Mouse (Mus musculus): ENCODE results near the gene Arid4b. TPM values are rescaled to one million over a fixed set of nuclear protein-coding genes. Genes with fewer than 3 reads are reported as not detected.
A peak's percentile ranks its signal among the peaks of the same experiment; 100 is the strongest.
"Not testable (repeated sequence)": the region's sequence is repeated elsewhere in the genome, so short reads cannot be mapped to it uniquely, and the experiment has no call there.

Gene Arid4b
- polyA plus RNA-seq, 1 experiment from 2014 or later: 48.4 TPM

DNA sequence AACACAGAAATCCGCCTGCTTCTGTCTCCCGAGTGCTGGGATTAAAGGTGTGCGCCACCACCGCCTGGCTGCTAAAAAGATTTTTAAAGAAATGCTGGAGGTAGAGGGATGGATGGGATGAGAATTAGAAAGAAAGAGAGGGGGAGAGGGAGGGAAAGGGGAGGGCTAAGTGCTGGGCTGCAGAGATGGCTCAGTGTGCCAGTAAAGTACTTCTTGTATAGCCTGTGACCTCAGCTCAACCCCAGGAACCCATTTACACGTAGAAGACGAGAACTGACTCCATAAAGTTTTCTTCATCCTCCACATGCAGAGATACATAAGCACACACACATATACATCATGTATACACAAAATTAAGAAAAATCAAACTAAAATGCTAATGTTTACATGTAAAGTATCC, 37.5 kb upstream of the Arid4b start:
- no peak for TF ChIP-seq CTCF (IDR thresholded peaks at IDR 0.05; ENCODE audit: low read depth)
- no peak overlapping the region for H3K27ac ChIP-seq
- H3K9me3 ChIP-seq (replicated peaks; ENCODE audit: low read length): no peaks in the 10 kb centered on the region
- H3K4me2 ChIP-seq (ENCODE audit: low read length): no peak overlapping the region
- H3K36me3 ChIP-seq (ENCODE audit: insufficient read depth, low read length): peaks cover 5% of the 10 kb centered on the region
- no peaks in the 10 kb centered on the region for H3K4me1 ChIP-seq (replicated peaks; ENCODE audit: insufficient read depth, low read length)
- H3K27me3 ChIP-seq (ENCODE audit: insufficient read depth, low read length): no peaks in the 10 kb centered on the region
- ATAC-seq (replicated peaks; ENCODE audit: low FRiP score, low read depth): no peak
- no peak overlapping the region for H3K4me3 ChIP-seq (replicated peaks; ENCODE audit: low read depth, low read length)
- no peak overlapping the region for H3K9ac ChIP-seq (ENCODE audit: low read depth, low read length)
- no peak for DNase-seq (ENCODE audit: low spot score)
- 88% methylated on average over 6 of the region's 6 CpGs for WGBS

DNA sequence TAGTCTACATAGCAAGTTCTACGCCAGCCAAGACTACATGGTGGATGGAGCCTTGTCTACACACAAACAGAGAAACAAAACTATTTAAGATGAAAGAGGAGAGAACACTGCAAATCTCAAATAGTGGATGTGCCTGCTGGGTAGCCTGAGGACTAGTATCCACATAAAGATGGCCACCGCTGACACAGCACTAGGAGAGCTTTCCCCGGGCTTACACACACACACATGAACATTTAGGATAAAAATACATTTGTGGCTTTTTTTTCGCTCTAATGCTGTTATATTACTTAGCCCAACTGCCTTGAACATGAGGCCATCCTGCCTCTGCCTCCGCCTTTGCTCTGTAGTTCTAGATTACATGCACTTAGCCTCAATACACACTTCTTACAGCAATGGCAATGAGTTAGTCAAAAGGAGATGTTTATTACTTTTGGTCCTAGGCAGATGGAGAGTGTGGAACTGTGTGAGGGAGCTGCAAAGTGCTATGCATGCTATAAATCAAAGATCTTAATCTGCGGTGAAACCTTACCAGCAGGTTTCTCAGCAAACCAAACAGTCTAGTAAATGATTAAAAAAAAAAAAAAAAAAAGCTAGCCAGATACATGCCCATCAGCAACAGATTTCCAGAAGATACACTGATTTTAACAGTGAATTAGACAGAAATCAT, 36.7 kb upstream of the Arid4b start:
- Histone ChIP-seq H3K9me3 (replicated peaks; ENCODE audit: low read length) (no peaks in the 10 kb centered on the region), H3K4me1 (replicated peaks; ENCODE audit: insufficient read depth, low read length) (no peaks in the 10 kb centered on the region), H3K4me2 (ENCODE audit: low read length) (no peak overlapping the region), H3K4me3 (replicated peaks; ENCODE audit: low read depth, low read length) (no peak overlapping the region), H3K9ac (ENCODE audit: low read depth, low read length) (no peak overlapping the region), H3K36me3 (ENCODE audit: insufficient read depth, low read length) (peaks cover 5% of the 10 kb centered on the region), H3K27me3 (ENCODE audit: insufficient read depth, low read length) (no peaks in the 10 kb centered on the region), H3K27ac (no peak overlapping the region)
- WGBS: 80% methylated on average over 6 of the region's 6 CpGs
- no peak for TF ChIP-seq CTCF (IDR thresholded peaks at IDR 0.05; ENCODE audit: low read depth)
- DNase-seq (ENCODE audit: low spot score) (no peak), ATAC-seq (replicated peaks; ENCODE audit: low FRiP score, low read depth) (no peak)

DNA sequence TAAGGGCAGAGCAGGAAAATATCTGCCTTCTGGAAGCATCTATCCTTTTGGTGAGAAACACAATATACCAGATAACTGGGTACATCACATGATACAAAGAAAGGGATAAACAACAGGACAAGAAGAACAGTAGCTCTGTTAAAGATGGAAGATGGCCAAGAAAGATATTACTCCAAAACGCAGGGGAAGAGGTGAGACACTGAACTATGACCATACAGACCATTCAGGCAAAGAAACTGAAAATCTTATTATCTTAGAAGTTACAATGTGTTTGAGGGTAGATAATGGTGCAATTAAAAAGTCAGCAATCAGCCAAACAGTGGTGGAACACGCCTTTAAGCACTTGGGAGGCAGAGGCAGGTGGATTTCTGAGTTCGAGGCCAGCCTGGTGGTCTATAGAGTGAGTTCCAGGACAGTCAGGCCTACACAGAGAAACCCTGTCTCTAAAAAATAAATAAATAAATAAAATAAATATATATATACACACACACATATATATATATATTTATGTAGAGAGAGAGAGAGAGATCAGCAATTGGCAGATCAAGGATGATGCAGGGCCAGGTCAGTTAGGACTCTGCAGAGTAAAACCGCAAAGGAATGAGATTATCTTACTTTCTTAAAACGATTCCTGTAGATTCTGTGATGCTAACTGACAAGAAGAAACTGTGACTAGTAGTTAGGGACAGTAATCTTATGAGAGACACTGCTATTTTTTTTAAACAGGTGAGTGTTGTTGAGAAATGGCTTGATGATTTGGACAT, 29.5 kb upstream of the Arid4b start:
- ATAC-seq (replicated peaks; ENCODE audit: low FRiP score, low read depth) (no peak), DNase-seq (ENCODE audit: low spot score) (no peak)
- 80% methylated on average over 5 of the region's 5 CpGs for WGBS

DNA sequence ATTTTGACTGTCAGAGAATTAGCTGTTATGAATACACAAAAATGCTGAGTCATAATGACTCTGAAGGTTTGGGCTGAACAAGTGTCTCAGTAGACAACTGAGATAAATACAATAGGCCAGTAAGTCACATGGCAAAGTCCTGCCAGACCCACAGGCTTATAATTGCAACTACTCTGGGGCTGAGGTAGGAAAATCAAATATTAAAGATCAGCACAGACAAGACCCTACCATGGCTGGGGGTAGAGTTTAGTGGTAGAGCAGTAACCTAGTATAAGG, 29.0 kb upstream of the Arid4b start:
- Histone ChIP-seq H3K9me3 (replicated peaks; ENCODE audit: low read length) (no peaks in the 10 kb centered on the region), H3K4me1 (replicated peaks; ENCODE audit: insufficient read depth, low read length) (no peaks in the 10 kb centered on the region), H3K4me3 (replicated peaks; ENCODE audit: low read depth, low read length) (no peak overlapping the region), H3K4me2 (ENCODE audit: low read length) (no peak overlapping the region), H3K27me3 (ENCODE audit: insufficient read depth, low read length) (no peaks in the 10 kb centered on the region), H3K9ac (ENCODE audit: low read depth, low read length) (no peak overlapping the region), H3K36me3 (ENCODE audit: insufficient read depth, low read length) (no peaks in the 10 kb centered on the region), H3K27ac (no peak overlapping the region)
- TF ChIP-seq CTCF (IDR thresholded peaks at IDR 0.05; ENCODE audit: low read depth): no peak
- DNase-seq (ENCODE audit: low spot score): no peak
- ATAC-seq (replicated peaks; ENCODE audit: low FRiP score, low read depth): no peak

More for the DNA sequence above, 29.5 kb upstream of the Arid4b start:
- no peaks in the 10 kb centered on the region for H3K27me3 ChIP-seq (ENCODE audit: insufficient read depth, low read length)
- H3K9me3 ChIP-seq (replicated peaks; ENCODE audit: low read length): no peaks in the 10 kb centered on the region
- no peak for TF ChIP-seq CTCF (IDR thresholded peaks at IDR 0.05; ENCODE audit: low read depth)
- H3K9ac ChIP-seq (ENCODE audit: low read depth, low read length): no peak overlapping the region
- H3K4me2 ChIP-seq (ENCODE audit: low read length): no peak overlapping the region
- no peak overlapping the region for H3K4me3 ChIP-seq (replicated peaks; ENCODE audit: low read depth, low read length)
- no peaks in the 10 kb centered on the region for H3K36me3 ChIP-seq (ENCODE audit: insufficient read depth, low read length)
- no peaks in the 10 kb centered on the region for H3K4me1 ChIP-seq (replicated peaks; ENCODE audit: insufficient read depth, low read length)
- H3K27ac ChIP-seq: no peak overlapping the region

DNA sequence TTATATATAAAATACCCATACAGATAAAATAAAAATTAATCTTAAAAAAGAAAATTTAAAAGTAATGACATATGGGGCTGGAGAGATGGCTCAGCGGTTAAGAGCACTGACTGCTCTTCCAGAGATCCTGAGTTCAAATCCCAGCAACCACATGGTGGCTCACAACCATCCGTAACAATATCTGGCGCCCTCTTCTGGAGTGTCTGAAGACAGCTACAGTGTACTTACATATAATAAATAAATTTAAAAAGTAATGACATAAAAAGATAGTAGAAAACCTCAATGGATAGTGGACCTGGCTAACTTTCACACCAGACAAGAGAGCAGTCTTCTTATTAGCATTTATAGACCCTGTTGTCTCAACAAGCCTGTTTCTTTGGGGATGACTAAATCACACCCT, 27.7 kb upstream of the Arid4b start:
- 0 out of 2 replicates have a peak, but pooled peaks have one; percentile 5 for TF ChIP-seq CTCF (IDR thresholded peaks at IDR 0.05; ENCODE audit: low read depth)
- H3K36me3 ChIP-seq (ENCODE audit: insufficient read depth, low read length); DNase-seq (ENCODE audit: low spot score); H3K9ac ChIP-seq (ENCODE audit: low read depth, low read length); H3K27ac ChIP-seq; H3K9me3 ChIP-seq (replicated peaks; ENCODE audit: low read length); H3K4me1 ChIP-seq (replicated peaks; ENCODE audit: insufficient read depth, low read length); H3K27me3 ChIP-seq (ENCODE audit: insufficient read depth, low read length); ATAC-seq (replicated peaks; ENCODE audit: low FRiP score, low read depth); H3K4me3 ChIP-seq (replicated peaks; ENCODE audit: low read depth, low read length); H3K4me2 ChIP-seq (ENCODE audit: low read length): not testable (repeated sequence)
- 89% methylated on average over 3 of the region's 3 CpGs for WGBS

DNA sequence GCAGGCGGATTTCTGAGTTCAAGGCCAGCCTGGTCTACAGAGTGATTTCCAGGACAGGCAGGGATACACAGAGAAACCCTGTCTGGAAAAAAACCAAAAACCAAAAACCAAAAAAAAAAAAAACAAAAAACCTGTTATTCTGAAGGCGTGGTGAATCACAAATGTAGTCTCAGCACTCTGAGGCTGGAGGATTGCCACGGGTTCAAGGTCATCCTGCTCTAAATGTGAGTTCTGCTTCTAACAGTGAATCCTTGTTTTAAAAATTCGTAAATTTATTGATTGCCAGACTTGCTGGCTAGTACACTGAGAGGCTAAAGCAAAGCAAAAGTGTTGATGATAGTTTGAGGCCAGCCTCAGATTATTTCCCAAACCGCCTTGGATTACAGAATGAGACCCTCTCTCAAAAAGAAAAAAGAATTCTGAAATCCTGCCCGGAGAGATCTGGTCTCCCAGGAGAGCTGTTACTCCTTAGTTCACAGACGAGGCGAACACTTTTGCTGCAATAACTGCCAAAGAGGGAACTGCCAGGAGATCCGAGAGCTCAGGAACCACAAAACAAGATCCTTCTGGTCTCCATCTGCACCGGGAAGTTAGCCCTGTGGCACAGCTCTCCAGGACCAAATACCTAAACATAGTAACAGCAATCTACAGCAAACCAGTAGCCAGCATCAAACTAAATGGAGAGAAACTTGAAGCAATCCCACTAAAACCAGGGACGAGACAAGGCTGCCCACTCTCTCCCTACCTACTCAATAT, 27.0 kb upstream of the Arid4b start:
- WGBS: 86% methylated on average over 11 of the region's 11 CpGs
- TF ChIP-seq CTCF (IDR thresholded peaks at IDR 0.05; ENCODE audit: low read depth): no peak
- H3K9ac ChIP-seq (ENCODE audit: low read depth, low read length): no peak overlapping the region

More for the DNA sequence above, 27.0 kb upstream of the Arid4b start:
- Histone ChIP-seq H3K36me3 (ENCODE audit: insufficient read depth, low read length) (no peaks in the 10 kb centered on the region), H3K4me3 (replicated peaks; ENCODE audit: low read depth, low read length) (no peak overlapping the region), H3K9me3 (replicated peaks; ENCODE audit: low read length) (no peaks in the 10 kb centered on the region), H3K4me1 (replicated peaks; ENCODE audit: insufficient read depth, low read length) (0 out of 2 replicates have a peak, but pooled peaks cover 4% of the 10 kb centered on the region), H3K4me2 (ENCODE audit: low read length) (no peak overlapping the region), H3K27ac (no peak overlapping the region), H3K27me3 (ENCODE audit: insufficient read depth, low read length) (no peaks in the 10 kb centered on the region)
- no peak for DNase-seq (ENCODE audit: low spot score)
- no peak for ATAC-seq (replicated peaks; ENCODE audit: low FRiP score, low read depth)
